Mouse (Mus musculus) lung, embryonic 16.5 days (tissue): ENCODE measurements around the gene Smim1. TPM values are rescaled to one million over a fixed set of nuclear protein-coding genes. Genes with fewer than 3 reads are reported as not detected.

Source experiments
- ATAC-seq: fragments of 200-750 bp; cut with Nextera tagmentation; 2 replicates; pipeline ENCODE4 v1.8.0; 2017; ENCODE audit warnings: low read depth, mild to moderate bottlenecking, moderate library complexity
- H3K27ac ChIP-seq: fragments of 300-500 bp; sonication (generic); 2 replicates; pipeline ENCODE4 v1.5.1; 2014; ENCODE audit warnings: mild to moderate bottlenecking, control low read depth, low read length
- H3K27me3 ChIP-seq: fragments of 300-500 bp; sonication (generic); 2 replicates; pipeline ENCODE4 v1.6.1; 2014; ENCODE audit warnings: low read depth, low read length, mixed read lengths; ENCODE audit not compliant: control insufficient read depth, insufficient read depth
- H3K36me3 ChIP-seq: fragments of 300-500 bp; sonication (generic); 2 replicates; pipeline ENCODE4 v1.6.1; 2014; ENCODE audit warnings: low read length; ENCODE audit not compliant: control insufficient read depth, insufficient read depth
- H3K4me1 ChIP-seq: fragments of 300-500 bp; sonication (generic); replicated peaks from 2 replicates; pipeline ENCODE4 v1.6.1; 2014; ENCODE audit warnings: low read length, mixed read lengths; ENCODE audit not compliant: control insufficient read depth, insufficient read depth
- H3K4me2 ChIP-seq: fragments of 300-500 bp; sonication (generic); 2 replicates; pipeline ENCODE4 v1.6.1; 2014; ENCODE audit warnings: low read depth, low read length, control low read depth
- H3K4me3 ChIP-seq: fragments of 300-500 bp; sonication (generic); 2 replicates; pipeline ENCODE4 v1.5.1; 2014; ENCODE audit warnings: mild to moderate bottlenecking, low read length, control low read depth
- H3K9ac ChIP-seq: fragments of 300-500 bp; sonication (generic); 2 replicates; pipeline ENCODE4 v1.6.1; 2014; ENCODE audit warnings: low read length, control low read depth
- H3K9me3 ChIP-seq: fragments of 300-500 bp; sonication (generic); 2 replicates; pipeline ENCODE4 v1.6.1; 2016; ENCODE audit warnings: low read length; ENCODE audit not compliant: control insufficient read depth
- WGBS: fragments of 180-500 bp; shearing (Covaris S2); extraction: QIAGEN DNeasy Blood & Tissue Kit; methylation state at CpG from one replicate; pipeline ENCODE4 v1.1.7; 2014; 5-methylcytosine and 5-hydroxymethylcytosine counted together
- polyA plus RNA-seq: library from polyadenylated mRNA; unstranded; fragments of >200 nt; fragmentation: Nextera tagmentation; extraction: Ambion mirVana; gene quantifications from 2 replicates; pipeline ENCODE4 v1.2.1, GENCODE M21; 2015

The Smim1 gene
- 42.5 and 44.7 TPM in 2 replicates for polyA plus RNA-seq

- Histone ChIP-seq H3K36me3 (peaks cover 7% of the 10 kb centered on the region; the same call in 1 of the 2 replicates), H3K27ac (peak within 1 kb of the TSS; percentile 23; the same call in 1 of the 2 replicates), H3K4me1 (peaks cover 12% of the 10 kb centered on the region), H3K9ac (peak within 1 kb of the TSS; percentile 57), H3K4me3 (peak within 1 kb of the TSS; percentile 53), H3K4me2 (peak within 1 kb of the TSS; percentile 79), H3K27me3 (peaks cover 2% of the 10 kb centered on the region; the same call in 1 of the 2 replicates), H3K9me3 (no peaks in the 10 kb centered on the region)
- WGBS, result 2% methylated on average over 32 of the region's 33 CpGs
- ATAC-seq, result peak; percentile 92
These were observed at the start of gene Smim1 for GRCm38 (mm10) chr4:154025641-154026440. Gene Smim1, minus strand, starts transcription at chr4:154026230.

GRCm38 (mm10) chr4:154071941-154072340 lies 45.9 kb upstream of the Smim1 start:
- no peak for ATAC-seq
- Histone ChIP-seq H3K27ac (no peak overlapping the region), H3K4me2 (no peak overlapping the region), H3K9ac (no peak overlapping the region), H3K4me3 (no peak overlapping the region), H3K4me1 (no peaks in the 10 kb centered on the region), H3K9me3 (no peaks in the 10 kb centered on the region), H3K27me3 (peaks cover 24% of the 10 kb centered on the region), H3K36me3 (no peaks in the 10 kb centered on the region)
- 12% methylated on average over 15 of the region's 16 CpGs for WGBS

- Histone ChIP-seq H3K9ac (no peak overlapping the region), H3K27me3 (peaks cover 24% of the 10 kb centered on the region), H3K4me2 (no peak overlapping the region), H3K27ac (no peak overlapping the region), H3K36me3 (no peaks in the 10 kb centered on the region), H3K4me1 (no peaks in the 10 kb centered on the region), H3K9me3 (no peaks in the 10 kb centered on the region), H3K4me3 (no peak overlapping the region)
- ATAC-seq, result no peak
- WGBS, result 1% methylated on average over 15 of the region's 20 CpGs
These were observed 45.5 kb upstream of the Smim1 start for GRCm38 (mm10) chr4:154071521-154071920.

- H3K4me3 ChIP-seq, result no peak overlapping the region
- ATAC-seq, result no peak
- H3K27me3 ChIP-seq, result peaks cover 24% of the 10 kb centered on the region
- no peaks in the 10 kb centered on the region for H3K9me3 ChIP-seq
- no peak overlapping the region for H3K27ac ChIP-seq
- H3K36me3 ChIP-seq, result no peaks in the 10 kb centered on the region
- no peak overlapping the region for H3K4me2 ChIP-seq
- no peaks in the 10 kb centered on the region for H3K4me1 ChIP-seq
- WGBS, result 2% methylated on average over 5 of the region's 5 CpGs
- no peak overlapping the region for H3K9ac ChIP-seq
These were observed 44.9 kb upstream of the Smim1 start for GRCm38 (mm10) chr4:154070896-154071295.

GRCm38 (mm10) chr4:154064827-154065773 lies 39.1 kb upstream of the Smim1 start:
- no peaks in the 10 kb centered on the region for H3K36me3 ChIP-seq
- H3K4me2 ChIP-seq, result no peak overlapping the region
- H3K27me3 ChIP-seq, result peaks cover 5% of the 10 kb centered on the region; the same call in 1 of the 2 replicates
- no peaks in the 10 kb centered on the region for H3K9me3 ChIP-seq
- no peak overlapping the region for H3K9ac ChIP-seq
- no peak overlapping the region for H3K4me3 ChIP-seq
- 54% methylated on average over 14 of the region's 14 CpGs for WGBS
- H3K27ac ChIP-seq, result no peak overlapping the region
- peak; percentile 12; the same call in 1 of the 2 replicates for ATAC-seq
- H3K4me1 ChIP-seq, result no peaks in the 10 kb centered on the region

- Histone ChIP-seq H3K4me1 (no peaks in the 10 kb centered on the region), H3K4me2 (no peak overlapping the region)
These were observed 31.7 kb upstream of the Smim1 start for GRCm38 (mm10) chr4:154057696-154058095.

DNA sequence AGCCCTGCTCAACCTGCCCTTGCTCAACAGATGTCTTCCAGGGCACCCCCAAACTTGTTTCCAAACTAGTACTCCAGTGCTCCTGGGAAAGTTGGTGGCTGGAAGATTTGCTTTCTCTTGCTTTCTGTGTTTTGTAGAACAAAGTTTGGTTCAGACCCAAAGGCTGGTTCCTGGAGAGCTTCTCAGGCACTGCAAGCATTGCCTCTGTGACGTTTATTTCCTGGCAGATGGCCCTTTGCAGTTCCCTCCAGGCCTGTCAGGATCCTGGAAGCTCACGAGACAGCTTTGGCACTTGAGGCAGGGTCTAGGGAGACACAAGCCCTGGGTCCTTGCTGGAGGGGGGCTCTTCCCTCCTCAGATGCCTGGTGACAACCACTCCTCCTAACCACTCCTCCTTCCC lies 30.6 kb upstream of the Smim1 start:
- WGBS, result 22% methylated on average over 2 of the region's 2 CpGs
- Histone ChIP-seq H3K27ac (no peak overlapping the region), H3K4me2 (no peak overlapping the region)

More at GRCm38 (mm10) chr4:154057696-154058095, 31.7 kb upstream of the Smim1 start:
- no peaks in the 10 kb centered on the region for H3K27me3 ChIP-seq
- no peak overlapping the region for H3K27ac ChIP-seq
- H3K9ac ChIP-seq, result no peak overlapping the region
- H3K36me3 ChIP-seq, result no peaks in the 10 kb centered on the region
- no peak overlapping the region for H3K4me3 ChIP-seq
- H3K9me3 ChIP-seq, result no peaks in the 10 kb centered on the region
- WGBS, result 42% methylated on average over 4 of the region's 4 CpGs
- ATAC-seq, result no peak

GRCm38 (mm10) chr4:154056046-154056445 lies 30.0 kb upstream of the Smim1 start:
- Histone ChIP-seq H3K9ac (no peak overlapping the region), H3K4me3 (no peak overlapping the region), H3K9me3 (no peaks in the 10 kb centered on the region), H3K4me2 (no peak overlapping the region), H3K36me3 (no peaks in the 10 kb centered on the region), H3K27ac (no peak overlapping the region), H3K4me1 (no peaks in the 10 kb centered on the region), H3K27me3 (no peaks in the 10 kb centered on the region)
- 75% methylated on average over 2 of the region's 2 CpGs for WGBS
- ATAC-seq, result no peak

More for the DNA sequence above, 30.6 kb upstream of the Smim1 start:
- H3K27me3 ChIP-seq, result no peaks in the 10 kb centered on the region
- H3K4me1 ChIP-seq, result no peaks in the 10 kb centered on the region
- no peaks in the 10 kb centered on the region for H3K9me3 ChIP-seq
- no peak overlapping the region for H3K9ac ChIP-seq
- no peaks in the 10 kb centered on the region for H3K36me3 ChIP-seq
- no peak overlapping the region for H3K4me3 ChIP-seq
- no peak for ATAC-seq

DNA sequence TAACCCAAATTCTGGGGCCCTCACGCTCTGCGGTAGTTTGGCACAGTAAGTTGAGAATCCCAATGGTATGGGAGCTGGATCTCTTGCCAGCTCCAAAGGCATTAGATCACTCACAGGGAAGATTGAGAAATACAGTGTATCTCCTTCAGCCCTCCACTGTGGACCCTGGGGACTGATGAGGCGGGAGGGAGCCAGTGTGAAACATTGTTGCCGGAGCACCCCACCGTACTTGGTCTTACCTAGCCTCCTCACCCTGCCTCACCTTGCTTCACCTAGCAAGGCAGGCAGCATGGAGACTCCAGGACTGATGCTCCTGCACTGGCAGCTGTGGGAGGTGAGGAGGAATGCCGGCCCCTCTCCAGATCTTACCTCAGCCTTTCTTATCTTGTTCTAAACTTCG lies 29.5 kb upstream of the Smim1 start:
- Histone ChIP-seq H3K4me3 (no peak overlapping the region), H3K27ac (no peak overlapping the region), H3K4me2 (no peak overlapping the region), H3K27me3 (no peaks in the 10 kb centered on the region), H3K9ac (no peak overlapping the region), H3K4me1 (no peaks in the 10 kb centered on the region), H3K9me3 (no peaks in the 10 kb centered on the region), H3K36me3 (no peaks in the 10 kb centered on the region)
- WGBS, result 77% methylated on average over 7 of the region's 7 CpGs
- ATAC-seq, result no peak
